Mouse (Mus musculus): ENCODE measurements around the gene Helq.

DNA sequence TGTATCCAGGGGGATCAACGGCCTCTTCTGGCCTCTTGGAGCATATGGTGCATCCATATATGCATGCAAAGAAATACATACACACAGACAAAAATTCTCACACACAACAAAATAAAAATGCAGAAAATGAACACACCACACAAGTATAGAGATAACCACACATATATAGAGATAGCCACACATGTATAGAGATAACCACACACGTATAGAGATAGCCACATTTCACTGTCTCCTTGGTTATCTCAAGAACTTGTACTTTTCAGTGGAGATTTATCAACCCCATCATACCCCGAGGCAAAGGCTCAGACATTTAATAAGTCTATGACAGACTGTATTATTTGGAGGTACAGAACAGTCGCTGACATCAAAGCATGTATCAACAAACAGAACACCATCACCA is 63.9 kb downstream of the Helq start:
- no peak for TF ChIP-seq CTCF (IDR thresholded peaks at IDR 0.05; ENCODE audit: extremely low read depth, insufficient read length, insufficient replicate concordance, low read depth, low read length)
- no peak for TF ChIP-seq POLR2A (IDR thresholded peaks at IDR 0.05; ENCODE audit: low read depth, low read length)
